Mouse (Mus musculus): ENCODE results near the gene Rybp.

GRCm38 (mm10) chr6:100304831-100305230, 17.5 kb upstream of the Rybp start:
- TF ChIP-seq POLR2A (IDR thresholded peaks at IDR 0.05; ENCODE audit: extremely low read depth, insufficient read depth, low read length) (no peak), CTCF (IDR thresholded peaks at IDR 0.05; ENCODE audit: low read depth, low read length) (no peak)

Measured in liver, adult 2 months (tissue).